Mouse (Mus musculus) testis, adult 10 weeks (tissue): ENCODE measurements around the gene Vmn2r91. TPM values are rescaled to one million over a fixed set of nuclear protein-coding genes. Genes with fewer than 3 reads are reported as not detected.

Source experiments
- polyA plus RNA-seq: library from polyadenylated mRNA; stranded (reverse); fragments of 350-450 nt; fragmentation: Illumina TruSeq; extraction: RNeasy Lipid Tissue Mini Kit (QIAGEN cat#74804); gene quantifications from one replicate; pipeline ENCODE4 v1.2.3, GENCODE M21; 2014; ENCODE audit warnings: low read depth, low replicate concordance

The Vmn2r91 gene
- polyA plus RNA-seq, result not detected

DNA sequence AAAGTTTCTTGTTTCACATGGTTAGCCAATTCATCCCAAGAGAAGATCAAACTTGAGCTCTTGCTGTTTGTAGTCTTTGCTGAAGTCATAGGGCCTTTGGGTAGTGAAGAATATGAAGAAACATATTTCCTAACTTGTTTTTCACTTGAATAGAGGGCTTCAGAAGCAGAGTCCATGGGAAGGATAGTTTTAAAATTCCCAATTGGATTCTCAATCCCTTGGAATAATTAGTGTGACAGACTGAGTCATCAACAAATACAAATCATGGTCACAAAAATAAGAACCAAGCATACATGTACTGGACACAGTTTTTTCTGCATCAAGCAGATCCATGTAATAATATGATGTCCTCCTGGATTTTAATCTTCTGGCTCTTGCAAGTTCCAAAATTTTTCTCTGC lies at the start of gene Vmn2r91:
Gene Vmn2r91, plus strand, starts transcription at position 301 of the 400 bp plus-strand sequence.

DNA sequence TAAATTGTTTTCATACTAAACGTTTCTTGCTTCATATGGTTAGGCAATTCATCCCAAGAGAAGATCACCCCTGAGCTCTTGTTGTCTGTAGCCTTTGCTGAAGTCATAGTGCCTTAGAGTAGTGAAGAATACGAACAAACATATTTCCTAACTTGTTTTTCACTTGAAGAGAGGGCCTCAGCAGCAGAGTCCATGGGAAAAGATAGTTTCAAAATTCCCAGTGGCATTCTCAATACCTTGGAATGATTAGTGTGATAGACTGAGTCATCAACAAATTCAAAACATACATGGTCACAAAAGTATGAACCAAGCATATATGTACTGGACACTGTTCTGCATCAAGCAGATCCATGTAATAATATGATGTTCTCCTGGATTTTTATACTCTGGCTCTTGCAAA lies 35.7 kb upstream of the Vmn2r91 start, which contains the start of gene Vmn2r124:
Gene Vmn2r124, plus strand, starts transcription at position 301 of the 400 bp plus-strand sequence.

DNA sequence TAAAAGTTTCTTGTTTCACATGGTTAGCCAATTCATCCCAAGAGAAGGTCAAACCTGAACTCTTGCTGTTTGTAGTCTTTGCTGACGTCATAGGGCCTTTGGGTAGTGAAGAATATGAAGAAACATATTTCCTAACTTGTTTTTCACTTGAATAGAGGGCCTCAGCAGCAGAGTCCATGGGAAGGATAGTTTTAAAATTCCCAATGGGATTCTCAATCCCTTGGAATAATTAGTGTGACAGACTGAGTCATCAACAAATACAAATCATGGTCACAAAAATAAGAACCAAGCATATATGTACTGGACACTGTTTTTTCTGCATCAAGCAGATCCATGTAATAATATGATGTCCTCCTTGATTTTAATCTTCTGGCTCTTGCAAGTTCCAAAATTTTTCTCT lies 66.8 kb downstream of the Vmn2r91 start, which contains the start of gene Vmn2r92:
Gene Vmn2r92, plus strand, starts transcription at position 301 of the 400 bp plus-strand sequence.

Other genes with a start within 250 kb of the Vmn2r91 start
- gene Has1, start 229.8 kb upstream of the Vmn2r91 start, polyA plus RNA-seq, result not detected
- gene Fpr1, start 201.1 kb upstream of the Vmn2r91 start, polyA plus RNA-seq, result not detected
- not detected for gene Fpr2, start 197.2 kb upstream of the Vmn2r91 start, polyA plus RNA-seq
- gene Fpr3, start 197.2 kb upstream of the Vmn2r91 start, polyA plus RNA-seq, result not detected
- gene Fpr-rs4, start 63.3 kb upstream of the Vmn2r91 start, polyA plus RNA-seq, result not detected
- gene Vmn2r124, start 35.6 kb upstream of the Vmn2r91 start, polyA plus RNA-seq, result not detected
- gene Vmn2r92, start 66.9 kb downstream of the Vmn2r91 start, polyA plus RNA-seq, result 0.10 TPM
- gene Vmn2r94, start 192.7 kb downstream of the Vmn2r91 start, polyA plus RNA-seq, result not detected
- not detected for gene Vmn2r93, start 213.1 kb downstream of the Vmn2r91 start, polyA plus RNA-seq